Mouse (Mus musculus): ENCODE measurements around the gene Ly6g6d.
A peak's percentile ranks its signal among the peaks of the same experiment; 100 is the strongest.
"Not testable (repeated sequence)": the region's sequence is repeated elsewhere in the genome, so short reads cannot be mapped to it uniquely, and the experiment has no call there.

Gene Ly6g6d

GRCm38 (mm10) chr17:35077786-35078233, at the start of gene Ly6g6d:
Gene Ly6g6d (minus strand): TSS chr17:35078065.
- DNase-seq (ENCODE audit: low spot score in 2 of 2): no peak

DNA sequence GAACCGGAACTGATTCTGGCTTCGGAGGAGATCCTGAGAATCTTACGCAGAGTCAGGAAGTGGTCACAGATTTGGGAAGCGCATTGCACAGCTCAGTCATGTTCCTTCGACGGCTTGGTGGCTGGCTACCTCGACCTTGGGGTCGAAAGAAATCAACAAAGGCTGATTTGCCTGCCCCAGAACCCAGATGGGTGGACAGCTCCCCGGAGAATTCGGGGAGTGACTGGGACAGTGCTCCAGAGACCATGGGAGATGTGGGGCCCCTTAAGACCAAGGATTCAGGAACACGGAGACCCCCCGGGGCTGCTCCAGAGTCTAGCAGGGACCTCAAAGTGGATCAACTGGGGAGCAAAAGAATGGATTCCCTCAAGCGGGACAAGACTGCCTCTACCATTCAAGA, 49.2 kb upstream of the Ly6g6d start:
- DNase-seq (ENCODE audit: low spot score in 2 of 2): no peak

DNA sequence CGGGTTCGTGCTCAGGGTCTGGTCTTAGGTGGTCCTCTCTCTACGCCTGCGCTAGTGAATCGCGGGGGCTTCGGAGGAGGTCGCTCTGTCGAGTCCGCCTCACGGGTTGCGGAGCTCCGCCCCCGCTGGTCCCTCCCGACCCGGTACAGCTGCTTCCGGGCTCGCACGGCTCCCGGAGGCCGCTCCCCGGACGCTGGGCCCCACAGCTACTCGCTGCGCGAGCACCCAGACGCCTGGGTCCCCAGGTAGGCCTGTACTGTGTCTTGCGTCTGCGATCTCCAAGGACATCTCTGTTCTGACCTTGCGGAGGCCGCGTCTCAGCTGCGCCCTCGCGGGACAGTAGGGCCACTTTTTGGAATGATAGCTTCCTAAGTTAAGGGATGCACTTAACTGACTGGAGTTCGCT, 48.3 kb upstream of the Ly6g6d start, which contains the start of gene D17H6S53E:
TSS of gene D17H6S53E (plus strand) at position 168 of the 406 bp plus-strand sequence.
- DNase-seq (ENCODE audit: low spot score in 2 of 2): peak in 1 of 2 experiments; percentile 73

- DNase-seq (ENCODE audit: low spot score in 2 of 2): no peak
These were observed 47.7 kb upstream of the Ly6g6d start for GRCm38 (mm10) chr17:35125578-35125977.

GRCm38 (mm10) chr17:35125081-35125480, 47.2 kb upstream of the Ly6g6d start:
- no peak for DNase-seq (ENCODE audit: low spot score in 2 of 2)

DNA sequence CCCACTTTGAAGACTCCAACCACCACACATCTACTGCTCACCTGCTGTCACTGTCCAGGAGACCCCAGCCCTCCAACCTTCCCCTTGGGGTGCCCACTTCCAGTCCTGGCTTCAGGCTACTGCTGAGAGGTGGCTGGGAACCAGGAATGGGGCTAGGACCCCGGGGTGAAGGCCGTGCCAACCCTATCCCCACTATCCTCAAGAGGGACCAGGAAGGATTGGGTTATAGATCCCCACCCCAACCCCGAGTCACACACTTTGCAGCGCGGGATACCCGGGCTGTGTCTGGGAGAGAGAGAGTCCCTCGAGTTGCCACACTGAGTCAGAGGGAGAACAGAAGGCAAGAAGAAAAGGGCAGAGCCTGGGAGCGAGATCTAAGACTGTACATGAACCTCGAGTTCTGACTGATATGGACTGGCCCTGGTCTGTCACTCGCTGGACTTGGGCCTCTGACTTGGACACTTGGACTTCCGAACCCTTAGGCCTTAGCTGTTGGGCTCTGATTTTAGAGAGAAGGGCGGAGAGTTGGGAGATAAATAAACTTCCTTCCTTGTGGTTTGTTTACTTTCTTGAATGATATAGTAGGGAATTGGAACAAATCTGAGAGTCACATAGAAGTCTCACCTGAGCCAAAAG, 46.5 kb upstream of the Ly6g6d start:
- DNase-seq (ENCODE audit: low spot score in 2 of 2): not testable (repeated sequence)

- DNase-seq (ENCODE audit: low spot score in 2 of 2): not testable (repeated sequence)
These were observed 45.4 kb upstream of the Ly6g6d start for GRCm38 (mm10) chr17:35123287-35123686.

DNA sequence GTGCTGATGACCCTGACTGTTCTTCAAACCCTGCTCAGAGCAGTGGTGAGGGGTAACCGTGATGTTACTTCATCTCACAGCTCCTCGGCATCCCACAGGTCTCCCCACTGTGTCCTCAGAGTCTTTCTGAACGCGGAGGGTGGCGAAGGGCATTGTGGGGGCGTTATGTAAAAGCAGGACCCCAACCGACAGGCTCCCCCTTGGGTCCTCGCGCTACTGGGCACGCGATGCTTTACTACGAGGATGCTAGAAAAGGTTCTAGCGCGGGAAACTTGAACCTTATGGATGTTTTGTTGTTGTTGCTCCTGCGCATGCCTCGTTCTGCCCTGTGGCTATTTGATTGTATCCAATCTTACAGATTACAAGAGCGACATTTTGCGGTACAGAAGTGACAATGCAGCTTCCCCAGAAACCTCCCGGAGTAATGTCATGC, 44.0 kb upstream of the Ly6g6d start, which contains the start of gene Csnk2b:
TSS of gene Csnk2b (minus strand) at position 183 of the 433 bp plus-strand sequence.
- peak; percentile 57 to 71 for DNase-seq (ENCODE audit: low spot score in 2 of 2)

DNA sequence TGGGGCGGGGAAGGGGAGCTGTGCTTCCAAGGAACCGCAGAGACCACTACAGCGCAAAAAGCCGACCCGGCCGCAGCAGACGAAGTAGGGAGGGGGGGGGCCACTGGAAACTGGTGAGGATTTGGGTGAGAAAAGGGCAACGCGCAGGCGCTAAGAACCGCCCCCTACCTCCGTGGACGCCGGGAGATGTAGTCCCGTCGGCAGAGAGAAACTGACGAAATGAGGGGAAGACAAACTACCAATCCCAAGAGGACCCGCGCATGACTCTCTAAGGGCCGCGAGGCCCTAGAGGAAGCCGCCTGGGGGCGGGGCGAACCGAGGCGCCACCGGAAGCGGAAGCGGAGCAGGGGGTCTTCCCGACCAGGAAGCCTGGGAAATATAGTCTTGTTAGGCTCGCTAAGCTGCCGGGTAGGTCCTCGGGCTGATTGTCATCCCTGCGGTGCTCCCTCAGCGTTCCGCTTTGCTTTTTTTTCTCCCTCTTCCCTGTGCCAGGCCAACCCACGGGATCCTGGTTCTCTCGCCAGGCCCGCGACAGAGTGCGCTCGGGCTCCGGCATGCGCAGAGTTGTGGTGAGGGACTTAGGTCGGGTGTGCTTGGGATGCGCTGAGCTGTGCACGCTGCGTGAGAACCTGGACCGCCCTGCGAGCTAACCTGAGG, 43.4 kb upstream of the Ly6g6d start, which contains the start of gene Gpank1:
TSS of gene Gpank1 (plus strand) at position 313 of the 657 bp plus-strand sequence.
- peak; percentile 97 to 98 for DNase-seq (ENCODE audit: low spot score in 2 of 2)

DNA sequence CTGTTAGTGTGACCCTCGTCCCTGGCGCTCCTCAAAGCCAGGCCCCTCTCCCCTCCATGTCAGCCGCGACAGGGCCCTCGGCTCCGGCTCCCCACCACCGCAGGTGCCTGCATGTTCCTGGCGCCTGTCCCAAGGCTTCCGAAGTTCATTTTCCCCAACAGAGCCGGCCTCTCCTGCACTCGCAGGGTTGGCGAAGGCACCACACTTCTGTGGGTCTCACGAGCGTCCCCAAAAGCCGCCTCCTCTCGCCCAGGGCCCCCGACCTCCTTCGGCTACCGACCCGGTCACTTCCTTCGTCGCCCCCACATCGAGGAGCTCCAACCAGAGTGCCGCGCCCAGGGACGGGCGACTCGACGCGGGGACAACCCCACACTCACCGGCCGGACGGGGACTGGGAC, 42.9 kb upstream of the Ly6g6d start:
- DNase-seq (ENCODE audit: low spot score in 2 of 2): no peak

DNA sequence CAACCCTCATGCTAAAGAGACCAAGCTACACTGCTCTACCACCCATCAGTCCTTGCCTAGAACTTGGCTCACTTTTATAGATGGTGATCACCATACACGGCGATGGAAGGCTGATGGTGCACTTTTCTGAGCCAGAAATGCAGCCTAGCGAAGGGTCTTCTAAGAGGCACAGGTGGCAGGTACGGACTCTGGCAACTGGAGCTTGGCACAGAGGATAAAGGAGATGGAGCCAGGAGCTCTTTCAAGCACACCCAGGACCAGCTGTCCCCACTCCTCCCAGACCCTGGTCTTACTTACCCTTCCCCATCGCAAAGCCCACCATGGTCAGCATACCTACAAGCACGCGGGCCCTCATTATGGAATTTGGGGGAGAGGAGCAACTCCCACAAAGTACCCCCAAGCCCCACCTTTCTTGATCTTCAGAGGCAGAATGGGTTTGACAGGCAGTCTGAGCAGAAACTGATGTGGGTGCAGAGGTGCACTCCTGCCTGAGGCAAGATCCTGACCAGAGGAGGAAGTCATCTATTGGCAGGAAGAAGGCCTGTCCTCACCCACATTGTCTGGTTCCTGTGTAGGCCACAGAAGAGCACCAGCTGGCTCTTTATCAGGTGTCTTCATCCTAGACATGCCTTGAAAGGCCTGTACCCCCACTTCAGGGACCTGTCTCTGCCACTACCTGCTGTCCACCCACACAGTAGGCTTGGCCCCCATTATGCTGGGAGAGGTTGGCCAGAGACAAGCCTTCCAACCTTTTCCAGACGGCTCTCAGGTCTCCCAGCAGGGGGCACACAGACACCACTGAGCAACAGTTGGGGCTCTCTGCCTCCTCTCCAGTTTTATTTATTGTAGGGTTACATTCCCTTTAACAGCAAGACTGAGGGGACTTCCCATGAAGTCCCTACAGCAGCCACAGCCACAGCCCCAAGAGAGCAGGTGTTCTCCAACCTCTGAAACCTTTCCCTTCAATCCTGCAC, 37.5 kb upstream of the Ly6g6d start, which contains the start of gene Ly6g5b:
TSS of gene Ly6g5b (minus strand) at position 383 of the 974 bp plus-strand sequence.
- no peak for DNase-seq (ENCODE audit: low spot score in 2 of 2)

DNA sequence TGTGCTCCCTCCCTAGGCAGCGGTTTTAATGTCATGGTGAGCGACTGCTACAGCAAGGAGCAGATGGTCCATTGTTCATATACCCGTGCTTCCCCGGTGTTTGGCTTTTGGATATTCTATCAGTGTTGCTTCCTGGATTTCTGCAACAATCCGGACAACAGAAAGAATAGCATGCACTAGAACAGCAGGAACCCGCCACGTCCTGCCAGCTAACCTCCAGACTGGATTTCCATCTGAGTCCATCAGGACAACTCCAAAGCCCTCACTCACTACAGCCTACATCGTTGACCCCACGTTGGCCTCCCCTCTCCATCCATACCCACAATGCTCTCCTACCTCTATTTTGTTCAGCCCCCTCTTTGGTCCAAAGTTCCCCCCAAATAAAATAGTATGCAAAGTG, 33.9 kb upstream of the Ly6g6d start:
- DNase-seq (ENCODE audit: low spot score in 2 of 2): no peak

DNA sequence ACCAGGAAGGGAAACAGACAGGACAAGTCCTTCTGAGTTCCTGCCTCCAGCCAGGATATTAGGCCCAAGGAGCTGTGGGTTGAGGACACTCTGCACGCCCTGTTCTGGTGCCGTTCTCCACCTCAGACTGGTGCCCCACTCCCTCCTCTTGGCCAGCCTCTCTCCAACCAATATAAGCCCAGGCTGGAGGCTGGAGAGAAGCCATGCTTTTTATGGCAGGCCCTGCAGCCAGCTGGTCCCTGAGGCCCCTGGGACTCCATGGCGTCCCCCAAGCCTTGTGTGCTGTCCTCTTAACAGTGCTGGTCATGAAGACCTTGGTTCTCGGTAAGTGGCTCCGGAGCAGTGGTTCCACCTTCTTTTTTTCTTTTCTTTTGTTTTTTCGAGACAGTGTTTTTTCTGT, 30.2 kb upstream of the Ly6g6d start, which contains the start of gene Ly6g5c:
TSS of gene Ly6g5c (plus strand) at position 183 of the 400 bp plus-strand sequence.
- no peak for DNase-seq (ENCODE audit: low spot score in 2 of 2)

DNA sequence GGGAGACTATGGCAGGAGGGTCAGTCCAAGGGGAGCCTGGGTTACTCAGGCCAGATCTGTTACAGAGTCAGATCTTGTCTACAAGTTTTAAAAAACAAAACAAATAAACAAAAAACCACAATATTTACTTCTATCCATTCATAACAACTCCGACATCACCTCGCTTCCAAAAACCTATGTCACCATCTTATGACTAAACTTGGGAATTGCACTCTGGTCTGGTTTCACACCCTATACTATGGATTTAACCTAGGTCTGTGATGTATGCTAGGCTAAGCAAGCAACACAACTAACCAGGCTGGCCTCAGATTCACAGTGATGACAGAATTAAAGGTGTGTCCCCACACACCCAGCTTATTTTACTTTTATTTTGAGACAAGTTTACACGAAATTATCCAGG, 28.7 kb upstream of the Ly6g6d start:
- DNase-seq (ENCODE audit: low spot score in 2 of 2): no peak

DNA sequence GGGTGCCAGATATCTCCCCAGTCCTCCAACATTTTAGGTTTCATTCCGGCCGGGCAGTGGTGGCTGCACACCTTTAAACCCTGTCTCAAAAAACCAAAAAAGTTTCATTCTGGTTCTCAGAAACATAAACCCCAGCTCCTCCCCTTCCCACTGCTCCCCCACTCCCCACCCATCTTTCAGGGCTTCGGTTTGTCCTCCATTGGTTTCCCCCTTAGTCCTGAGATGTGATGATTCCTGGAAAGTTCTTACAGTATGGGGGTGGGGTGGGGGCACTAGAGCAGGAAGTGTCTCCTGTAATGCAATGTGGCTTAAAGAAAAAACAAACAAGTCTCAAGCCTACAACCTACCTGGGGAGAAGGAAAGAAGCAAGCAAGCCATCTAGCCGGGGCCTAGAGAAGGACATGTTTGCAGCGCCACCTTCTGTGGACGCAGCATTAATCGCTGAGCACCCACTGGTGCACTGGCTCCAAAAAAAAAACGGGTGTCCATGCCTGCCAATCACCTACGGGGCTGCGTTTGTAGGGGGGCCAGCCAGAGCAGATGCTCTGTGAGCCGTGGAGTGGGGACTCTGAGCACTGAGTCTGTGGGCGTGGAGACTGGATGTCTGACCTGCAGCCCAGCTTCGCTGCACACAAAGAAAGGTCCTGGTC, 28.0 kb upstream of the Ly6g6d start:
- DNase-seq (ENCODE audit: low spot score in 2 of 2): peak in 1 of 2 experiments; percentile 37

GRCm38 (mm10) chr17:35104754-35105153, 26.9 kb upstream of the Ly6g6d start:
- no peak for DNase-seq (ENCODE audit: low spot score in 2 of 2)

- DNase-seq (ENCODE audit: low spot score in 2 of 2): no peak
These were observed 26.2 kb upstream of the Ly6g6d start for GRCm38 (mm10) chr17:35104079-35104478.

- no peak for DNase-seq (ENCODE audit: low spot score in 2 of 2)
These were observed 25.4 kb upstream of the Ly6g6d start for GRCm38 (mm10) chr17:35103221-35103690.

GRCm38 (mm10) chr17:35102299-35102698, 24.4 kb upstream of the Ly6g6d start:
- DNase-seq (ENCODE audit: low spot score in 2 of 2): no peak

- DNase-seq (ENCODE audit: low spot score in 2 of 2): no peak
These were observed 23.3 kb upstream of the Ly6g6d start for GRCm38 (mm10) chr17:35101161-35101560.

DNA sequence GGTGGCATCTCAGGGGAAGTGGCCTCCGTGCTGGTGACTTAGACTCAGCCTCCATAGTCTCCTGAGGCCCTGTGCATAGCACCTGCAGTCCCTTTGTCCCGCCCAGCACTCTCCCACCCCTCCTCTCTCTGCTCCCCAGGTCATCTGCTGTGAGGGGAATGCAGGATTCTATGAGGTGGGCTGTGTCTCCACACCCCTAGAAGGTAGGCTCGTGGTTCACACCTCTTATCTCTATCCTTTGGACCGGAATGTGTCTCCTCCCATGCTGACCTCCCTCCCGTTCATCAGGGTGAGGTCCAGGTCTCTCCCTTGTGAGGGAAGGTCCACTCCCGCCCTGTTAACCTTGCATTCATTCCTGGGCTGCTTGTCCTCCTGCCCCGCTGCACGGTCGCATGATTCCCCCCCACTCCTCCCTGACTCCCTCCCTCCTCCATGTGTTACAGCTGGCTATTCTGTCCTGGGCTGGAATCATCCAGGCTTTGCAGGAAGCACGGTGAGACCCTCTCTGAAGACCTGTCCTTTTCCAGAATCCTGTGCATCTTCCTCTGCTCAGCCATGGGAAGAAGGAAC, 22.4 kb upstream of the Ly6g6d start:
- DNase-seq (ENCODE audit: low spot score in 2 of 2): no peak
